Comparison of ENCODE assay signal across 16 mouse cellular contexts in genomic region chr11:101419610-101420009, GRCm38 (mm10). TPM values are rescaled to one million over a fixed set of nuclear protein-coding genes. Genes with fewer than 3 reads are reported as not detected.
A peak's percentile ranks its signal among the peaks of the same experiment; 100 is the strongest.
DNase-seq lines count a peak whose midpoint lies in the region; ATAC-seq lines count a peak whose summit lies in the region.
"Had no signal": no experiment of that assay in that cellular context is flagged by ENCODE, and none has a peak within 500 bp of the region (broad histone marks: within the 10 kb centered on the region; RNA-seq: fewer than 3 reads in every experiment).

No protein-coding gene starts in this region.

- peaks cover 3% of the 10 kb centered on the region; the same call in 1 of the 2 replicates for H3K4me1 ChIP-seq in embryonic facial prominence, embryonic 11.5 days (ENCODE audit: control insufficient read depth, insufficient read depth, low read length)
- peaks cover 21% of the 10 kb centered on the region for H3K4me1 ChIP-seq in embryonic facial prominence, embryonic 10.5 days

- no peaks in the 10 kb centered on the region for H3K36me3 ChIP-seq in embryonic facial prominence, embryonic 11.5 days (replicated peaks; ENCODE audit: control insufficient read depth, insufficient read depth, low read depth, low read length)
- H3K36me3 ChIP-seq in embryonic facial prominence, embryonic 10.5 days (replicated peaks) = peaks cover 3% of the 10 kb centered on the region; the same call in 1 of the 2 replicates
- H3K36me3 ChIP-seq: embryonic facial prominence, embryonic 13.5 days; forebrain, embryonic 15.5 days; limb, embryonic 13.5 days had no signal

- H3K9ac ChIP-seq in embryonic facial prominence, embryonic 11.5 days (replicated peaks; ENCODE audit: low read length) = no peak overlapping the region
- H3K9ac ChIP-seq: embryonic facial prominence, embryonic 13.5 days; forebrain, embryonic 15.5 days; limb, embryonic 13.5 days had no signal

- no peak overlapping the region for H3K4me2 ChIP-seq in embryonic facial prominence, embryonic 11.5 days (ENCODE audit: low read depth, low read length)
- H3K4me2 ChIP-seq: embryonic facial prominence, embryonic 13.5 days; forebrain, embryonic 15.5 days; limb, embryonic 13.5 days had no signal

- DNase-seq in embryonic facial prominence, embryonic 11.5 days (ENCODE audit: low spot score) = peak; percentile 20
- DNase-seq in embryonic facial prominence, embryonic 10.5 days (ENCODE audit: low spot score) = no peak
- DNase-seq in kidney, postnatal 4 days = peak; percentile 37 to 60
- DNase-seq in kidney, adult 9 months = no peak
- peak; percentile 30 for DNase-seq in thymus, postnatal 4 days
- no peak for DNase-seq in thymus, postnatal 14 days
- DNase-seq in yolk sac, embryonic 10.5 days (ENCODE audit: low spot score) = peak; percentile 36
- DNase-seq in urinary bladder, adult 18-20 months (ENCODE audit: low spot score in 2 of 2) = no peak
- DNase-seq: adrenal gland, postnatal 10 days; cerebellum, adult 11-12 months; heart, postnatal 14 days; thymus, adult 2 months had no signal

- no peak for ATAC-seq in embryonic facial prominence, embryonic 11.5 days (replicated peaks; ENCODE audit: insufficient number of reproducible peaks, low FRiP score, low TSS enrichment, low read depth)
- ATAC-seq: forebrain, embryonic 15.5 days; inflammation-experienced regulatory T-cells, adult 6 months had no signal

- no peak overlapping the region for H3K4me3 ChIP-seq in embryonic facial prominence, embryonic 11.5 days (ENCODE audit: low read depth, low read length)
- no peak overlapping the region for H3K4me3 ChIP-seq in embryonic facial prominence, embryonic 10.5 days
- H3K4me3 ChIP-seq: embryonic facial prominence, embryonic 13.5 days; forebrain, embryonic 15.5 days; limb, embryonic 13.5 days had no signal

- no peaks in the 10 kb centered on the region for H3K27me3 ChIP-seq in embryonic facial prominence, embryonic 11.5 days (ENCODE audit: control insufficient read depth, insufficient read depth, low read length)
- H3K27me3 ChIP-seq in embryonic facial prominence, embryonic 10.5 days (replicated peaks; ENCODE audit: low read depth, poor library complexity, severe bottlenecking) = no peaks in the 10 kb centered on the region
- H3K27me3 ChIP-seq: embryonic facial prominence, embryonic 13.5 days; forebrain, embryonic 15.5 days; limb, embryonic 13.5 days had no signal

- H3K9me3 ChIP-seq in embryonic facial prominence, embryonic 11.5 days (replicated peaks; ENCODE audit: control insufficient read depth, low read length) = no peaks in the 10 kb centered on the region
- H3K9me3 ChIP-seq in embryonic facial prominence, embryonic 10.5 days = no peaks in the 10 kb centered on the region
- H3K9me3 ChIP-seq: embryonic facial prominence, embryonic 13.5 days; forebrain, embryonic 15.5 days; limb, embryonic 13.5 days had no signal

- no peak overlapping the region for H3K27ac ChIP-seq in embryonic facial prominence, embryonic 11.5 days (replicated peaks; ENCODE audit: low read depth, low read length)
- H3K27ac ChIP-seq in embryonic facial prominence, embryonic 10.5 days (replicated peaks) = no peak overlapping the region
- H3K27ac ChIP-seq: embryonic facial prominence, embryonic 13.5 days; forebrain, embryonic 15.5 days; limb, embryonic 13.5 days had no signal

- 23% methylated on average over 3 of the region's 3 CpGs for WGBS in embryonic facial prominence, embryonic 11.5 days
- 26% methylated on average over 3 of the region's 3 CpGs for WGBS in embryonic facial prominence, embryonic 10.5 days

RNA-seq across cellular contexts. Expression of gene Aarsd1, which starts 2.2 kb away (rescaled TPM):
- 89.6 and 90.9 TPM in 2 replicates for polyA plus RNA-seq in embryonic facial prominence, embryonic 11.5 days (2014; fragmentation: Nextera tagmentation; extraction: Ambion mirVana)
- 102 and 110 TPM in 2 replicates for polyA plus RNA-seq in embryonic facial prominence, embryonic 10.5 days (2016; fragmentation: Nextera tagmentation; extraction: Ambion mirVana)

RNA-seq across cellular contexts. Expression of gene Gm27029, which starts 5.0 kb away (rescaled TPM):
- polyA plus RNA-seq in embryonic facial prominence, embryonic 11.5 days (2014; fragmentation: Nextera tagmentation; extraction: Ambion mirVana) = 10.1 and 12.8 TPM in 2 replicates
- polyA plus RNA-seq in embryonic facial prominence, embryonic 10.5 days (2016; fragmentation: Nextera tagmentation; extraction: Ambion mirVana) = 12.6 and 13.1 TPM in 2 replicates

RNA-seq across cellular contexts. Expression of gene Rundc1, which starts 5.3 kb away (rescaled TPM):
- 10.4 and 11.8 TPM in 2 replicates for polyA plus RNA-seq in embryonic facial prominence, embryonic 11.5 days (2014; fragmentation: Nextera tagmentation; extraction: Ambion mirVana)
- polyA plus RNA-seq in embryonic facial prominence, embryonic 10.5 days (2016; fragmentation: Nextera tagmentation; extraction: Ambion mirVana) = 17.5 and 21.4 TPM in 2 replicates

RNA-seq across cellular contexts. Expression of gene Ptges3l, which starts 5.5 kb away (rescaled TPM):
- polyA plus RNA-seq in embryonic facial prominence, embryonic 11.5 days (2014; fragmentation: Nextera tagmentation; extraction: Ambion mirVana) = 3.5 and 3.9 TPM in 2 replicates
- 3.9 and 4.7 TPM in 2 replicates for polyA plus RNA-seq in embryonic facial prominence, embryonic 10.5 days (2016; fragmentation: Nextera tagmentation; extraction: Ambion mirVana)

RNA-seq across cellular contexts. Expression of gene Rpl27, which starts 22.5 kb away (rescaled TPM):
- 432 and 435 TPM in 2 replicates for polyA plus RNA-seq in embryonic facial prominence, embryonic 11.5 days (2014; fragmentation: Nextera tagmentation; extraction: Ambion mirVana)
- 469 and 481 TPM in 2 replicates for polyA plus RNA-seq in embryonic facial prominence, embryonic 10.5 days (2016; fragmentation: Nextera tagmentation; extraction: Ambion mirVana)

Comparison
In these comparisons a context has a peak if more than half of its experiments do, and no peak if none do; other contexts are left out.
1. DNase-seq: peak in embryonic facial prominence, embryonic 11.5 days (single experiment), kidney, postnatal 4 days (2 of 2), thymus, postnatal 4 days (single experiment) and yolk sac, embryonic 10.5 days (single experiment); none in embryonic facial prominence, embryonic 10.5 days (single experiment), kidney, adult 9 months (single experiment), thymus, postnatal 14 days (single experiment) and urinary bladder, adult 18-20 months (0 of 2).